Mouse (Mus musculus) small intestine, adult 2 months (tissue): ENCODE measurements around the gene Vps35l.

Source experiments
- CTCF ChIP-seq: fragments of 200-500 bp; IDR thresholded peaks from 2 replicates; pipeline ENCODE4 v1.5.1; 2012; ENCODE audit warnings: low read depth, mild to moderate bottlenecking, control low read depth, inconsistent platforms, low read length, moderate library complexity, mixed read lengths; ENCODE audit not compliant: insufficient replicate concordance, insufficient read length; ENCODE audit errors: extremely low read depth
- POLR2A ChIP-seq: fragments of 200-500 bp; IDR thresholded peaks from 2 replicates; pipeline ENCODE4 v1.6.1; 2012; ENCODE audit warnings: low read depth, mild to moderate bottlenecking, control low read depth, inconsistent platforms, low read length, moderate library complexity

GRCm38 (mm10) chr7:118790292-118790691 is 50.3 kb downstream of the Vps35l start:
- TF ChIP-seq CTCF, result no peak
- no peak for TF ChIP-seq POLR2A
